Mouse (Mus musculus) stomach, postnatal 0 days (tissue): Measurements from ENCODE around the gene Zdhhc16. TPM values are rescaled to one million over a fixed set of nuclear protein-coding genes. Genes with fewer than 3 reads are reported as not detected.

Experiments used
- ATAC-seq: fragments of 200-750 bp; cut with Nextera tagmentation; 2 replicates; pipeline ENCODE4 v1.8.0; 2017; ENCODE audit not compliant: low FRiP score, low TSS enrichment
- DNase-seq: peaks from one replicate; pipeline ENCODE4 v3.0.0-alpha.2; 2016; ENCODE audit warnings: low spot score
- H3K27ac ChIP-seq: fragments of 300-500 bp; sonication (generic); replicated peaks from 2 replicates; pipeline ENCODE4 v1.5.1; 2014; ENCODE audit warnings: mild to moderate bottlenecking, control low read depth
- H3K27me3 ChIP-seq: fragments of 300-500 bp; sonication (generic); 2 replicates; pipeline ENCODE4 v1.6.1; 2014; ENCODE audit warnings: low read length; ENCODE audit not compliant: control insufficient read depth, insufficient read depth
- H3K36me3 ChIP-seq: fragments of 300-500 bp; sonication (generic); 2 replicates; pipeline ENCODE4 v1.6.1; 2014; ENCODE audit warnings: low read length, mixed read lengths; ENCODE audit not compliant: control insufficient read depth, insufficient read depth
- H3K4me1 ChIP-seq: fragments of 300-500 bp; sonication (generic); replicated peaks from 2 replicates; pipeline ENCODE4 v1.6.1; 2014; ENCODE audit warnings: antibody characterized with exemption; ENCODE audit not compliant: control insufficient read depth, insufficient read depth
- H3K4me2 ChIP-seq: fragments of 300-500 bp; sonication (generic); replicated peaks from 2 replicates; pipeline ENCODE4 v1.6.1; 2014; ENCODE audit warnings: low read depth, mild to moderate bottlenecking, control low read depth, moderate library complexity
- H3K4me3 ChIP-seq: fragments of 300-500 bp; sonication (generic); 2 replicates; pipeline ENCODE4 v1.5.1; 2014; ENCODE audit warnings: low read depth, low read length, control low read depth
- H3K9ac ChIP-seq: fragments of 300-500 bp; sonication (generic); 2 replicates; pipeline ENCODE4 v1.6.1; 2014; ENCODE audit warnings: mild to moderate bottlenecking, low read length, control low read depth, mixed read lengths
- H3K9me3 ChIP-seq: fragments of 300-500 bp; sonication (generic); 2 replicates; pipeline ENCODE4 v1.6.1; 2016; ENCODE audit warnings: low read length; ENCODE audit not compliant: control insufficient read depth
- CTCF ChIP-seq: IDR thresholded peaks from 2 replicates; pipeline ENCODE4 v1.5.1; 2016; ENCODE audit warnings: antibody characterized with exemption, low read depth, mild to moderate bottlenecking, moderate library complexity
- EP300 ChIP-seq: optimal IDR thresholded peaks from 2 replicates; pipeline ENCODE3; 2016; ENCODE audit warnings: antibody characterized with exemption
- WGBS: fragments of 180-500 bp; shearing (Covaris S2); extraction: QIAGEN DNeasy Blood & Tissue Kit; methylation state at CpG from one replicate; pipeline ENCODE4 v1.1.7; 2014; 5-methylcytosine and 5-hydroxymethylcytosine counted together
- polyA plus RNA-seq: library from polyadenylated mRNA; unstranded; fragments of >200 nt; fragmentation: Nextera tagmentation; extraction: Ambion mirVana; gene quantifications from 2 replicates; pipeline ENCODE4 v1.2.1, GENCODE M21; 2015

Zdhhc16 gene
- polyA plus RNA-seq, 1 experiment from 2014 or later: 37.4 TPM

DNA sequence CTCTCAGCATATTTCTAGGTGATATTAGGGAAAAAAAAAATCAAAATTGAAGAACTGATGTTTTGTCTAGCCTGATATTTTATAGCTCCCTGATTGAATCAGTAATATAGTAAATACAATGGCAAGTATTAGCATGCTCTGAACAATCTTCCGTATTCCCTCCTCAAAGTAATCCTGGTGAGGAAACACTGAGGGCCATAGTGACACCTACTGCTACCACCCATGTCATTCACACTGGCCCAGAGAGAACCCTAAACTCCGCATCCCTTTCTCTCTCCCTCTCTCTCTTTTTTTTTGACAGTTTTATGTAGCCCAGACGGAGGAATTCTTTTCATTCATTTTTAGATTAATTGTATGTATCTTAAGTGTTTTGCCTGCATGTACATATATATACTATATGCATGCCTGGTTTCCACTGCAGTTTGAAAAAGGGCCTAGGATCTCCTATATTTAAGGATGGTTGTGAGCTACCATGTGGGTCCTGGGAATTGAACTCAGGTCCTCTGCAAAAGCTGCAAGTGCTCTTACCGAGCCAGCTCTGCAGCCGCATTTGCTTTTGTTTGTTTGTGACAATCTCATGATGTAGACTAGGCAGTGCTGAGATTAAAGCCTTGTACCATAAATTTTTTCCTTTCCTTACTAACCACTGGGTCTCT is 12.7 kb upstream of the Zdhhc16 start:
- no peak overlapping the region for H3K4me2 ChIP-seq
- H3K4me3 ChIP-seq: no peak overlapping the region
- TF ChIP-seq CTCF: no peak
- TF ChIP-seq EP300: no peak
- no peaks in the 10 kb centered on the region for H3K9me3 ChIP-seq
- H3K9ac ChIP-seq: no peak overlapping the region
- no peaks in the 10 kb centered on the region for H3K27me3 ChIP-seq
- DNase-seq (no peak), ATAC-seq (no peak)
- H3K27ac ChIP-seq: no peak overlapping the region
- H3K4me1 ChIP-seq: no peaks in the 10 kb centered on the region
- H3K36me3 ChIP-seq: peaks cover 20% of the 10 kb centered on the region
- WGBS: 78% methylated on average over 5 of the region's 5 CpGs

DNA sequence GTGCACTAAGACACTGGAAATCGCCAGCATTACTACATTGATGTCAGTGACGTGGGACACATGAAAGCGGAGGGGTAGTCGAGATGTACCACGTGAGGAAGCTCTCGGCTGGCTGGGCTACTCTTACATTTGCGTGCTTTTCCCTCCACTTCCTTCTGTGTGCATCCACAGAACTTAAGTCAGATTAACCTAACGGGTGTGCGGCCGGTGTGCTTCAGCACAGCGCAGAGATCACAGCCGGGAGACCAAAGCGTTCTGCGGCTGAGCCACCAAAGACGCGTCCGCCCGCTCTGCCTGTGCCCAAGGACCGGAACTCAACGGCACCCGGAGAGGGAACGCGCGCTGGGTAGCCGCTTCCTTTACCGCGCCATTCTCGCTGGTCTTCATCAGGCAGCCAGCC is 594 bp upstream of the Zdhhc16 start:
- Histone ChIP-seq H3K36me3 (peaks cover 10% of the 10 kb centered on the region; the same call in 1 of the 2 replicates), H3K4me1 (no peaks in the 10 kb centered on the region; the same call in 1 of the 2 replicates), H3K4me2 (peak overlapping the region; percentile 90), H3K27me3 (no peaks in the 10 kb centered on the region), H3K9ac (peak overlapping the region; percentile 71), H3K9me3 (no peaks in the 10 kb centered on the region), H3K27ac (0 out of 2 replicates have a peak overlapping the region, but pooled peaks have one; percentile 24), H3K4me3 (peak overlapping the region; percentile 84)
- TF ChIP-seq EP300: no peak
- no peak for TF ChIP-seq CTCF
- peak; percentile 8; the same call in 1 of the 2 replicates for ATAC-seq
- 0% methylated on average over 28 of the region's 28 CpGs for WGBS
- DNase-seq: no peak

DNA sequence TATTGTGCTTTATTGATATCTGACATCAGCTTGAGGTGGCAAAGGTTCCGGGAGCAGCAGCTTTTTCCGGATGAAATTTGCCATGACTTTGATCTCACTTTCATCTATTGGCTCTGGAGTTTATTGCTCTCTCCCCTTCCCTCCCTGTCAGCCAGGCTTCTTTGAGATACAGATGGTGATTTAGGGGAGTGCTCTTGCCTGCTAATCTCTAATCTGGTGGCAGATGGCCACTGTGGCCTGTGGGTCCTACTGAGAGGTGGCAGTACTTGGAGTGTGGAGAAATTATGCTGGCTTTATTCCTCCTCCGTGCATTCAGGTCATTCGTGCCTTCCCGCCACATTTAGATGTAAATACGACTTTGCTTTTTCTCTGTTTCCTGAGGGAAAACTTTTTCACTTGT is 844 bp downstream of the Zdhhc16 start:
- Histone ChIP-seq H3K36me3 (peaks cover 11% of the 10 kb centered on the region; the same call in 1 of the 2 replicates), H3K4me1 (no peaks in the 10 kb centered on the region; the same call in 1 of the 2 replicates), H3K9me3 (no peaks in the 10 kb centered on the region), H3K9ac (peak overlapping the region; percentile 77), H3K4me3 (peak overlapping the region; percentile 84), H3K27me3 (no peaks in the 10 kb centered on the region), H3K4me2 (peak overlapping the region; percentile 69), H3K27ac (no peak overlapping the region)
- 26% methylated on average over 6 of the region's 6 CpGs for WGBS
- no peak for ATAC-seq
- TF ChIP-seq EP300 (no peak), CTCF (no peak)
- no peak for DNase-seq

DNA sequence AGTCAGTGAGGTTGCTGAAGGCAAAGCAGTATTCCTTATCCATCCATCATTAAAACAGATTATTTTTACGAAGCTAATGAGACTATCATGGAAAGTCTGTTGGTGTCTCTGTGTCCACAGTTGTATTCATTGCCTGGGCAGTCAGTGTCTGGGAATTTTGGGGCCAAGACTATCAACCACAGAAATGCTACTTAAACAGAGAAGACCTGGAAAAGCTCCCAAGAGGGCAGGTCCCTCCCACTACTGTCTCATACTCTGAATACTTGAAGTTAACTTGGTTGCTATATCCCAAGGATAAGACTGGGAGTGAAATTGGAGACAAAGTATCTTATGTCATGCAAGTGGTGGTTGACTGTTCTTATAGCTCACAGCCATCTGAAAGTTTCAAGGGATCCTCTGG is 2.6 kb downstream of the Zdhhc16 start:
- TF ChIP-seq EP300 (no peak), CTCF (no peak)
- Histone ChIP-seq H3K4me3 (no peak overlapping the region), H3K9me3 (no peaks in the 10 kb centered on the region), H3K27me3 (no peaks in the 10 kb centered on the region), H3K4me1 (no peaks in the 10 kb centered on the region; the same call in 1 of the 2 replicates), H3K27ac (no peak overlapping the region), H3K4me2 (no peak overlapping the region), H3K36me3 (peaks cover 11% of the 10 kb centered on the region), H3K9ac (no peak overlapping the region)
- DNase-seq (no peak), ATAC-seq (no peak)
- WGBS: 86% methylated on average over 1 of the region's 1 CpGs

DNA sequence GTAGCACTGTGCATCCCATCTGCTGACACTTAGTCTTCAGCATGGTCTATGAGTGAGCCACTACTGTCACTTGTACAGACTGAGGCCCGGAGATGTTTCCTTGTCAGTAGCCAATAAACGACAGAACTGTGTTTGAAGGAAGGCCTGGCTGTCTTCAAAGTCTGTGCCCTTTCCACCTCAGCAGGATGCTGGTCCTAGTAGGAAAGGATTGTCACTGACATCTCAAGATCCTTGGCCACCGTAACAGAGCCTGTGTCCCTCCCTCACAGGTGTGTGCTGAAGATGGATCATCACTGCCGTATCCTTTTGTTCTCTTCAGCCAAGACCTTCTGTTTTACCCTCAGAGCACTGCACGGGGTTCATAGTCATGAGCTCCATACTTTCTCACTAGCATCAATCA is 5.3 kb downstream of the Zdhhc16 start:
- Histone ChIP-seq H3K4me2 (no peak overlapping the region), H3K9me3 (no peaks in the 10 kb centered on the region), H3K4me1 (no peaks in the 10 kb centered on the region; the same call in 1 of the 2 replicates), H3K27me3 (no peaks in the 10 kb centered on the region), H3K9ac (no peak overlapping the region), H3K27ac (no peak overlapping the region), H3K4me3 (no peak overlapping the region), H3K36me3 (peaks cover 15% of the 10 kb centered on the region)
- TF ChIP-seq CTCF (no peak), EP300 (no peak)
- ATAC-seq (no peak), DNase-seq (no peak)
- WGBS: 91% methylated on average over 5 of the region's 5 CpGs

DNA sequence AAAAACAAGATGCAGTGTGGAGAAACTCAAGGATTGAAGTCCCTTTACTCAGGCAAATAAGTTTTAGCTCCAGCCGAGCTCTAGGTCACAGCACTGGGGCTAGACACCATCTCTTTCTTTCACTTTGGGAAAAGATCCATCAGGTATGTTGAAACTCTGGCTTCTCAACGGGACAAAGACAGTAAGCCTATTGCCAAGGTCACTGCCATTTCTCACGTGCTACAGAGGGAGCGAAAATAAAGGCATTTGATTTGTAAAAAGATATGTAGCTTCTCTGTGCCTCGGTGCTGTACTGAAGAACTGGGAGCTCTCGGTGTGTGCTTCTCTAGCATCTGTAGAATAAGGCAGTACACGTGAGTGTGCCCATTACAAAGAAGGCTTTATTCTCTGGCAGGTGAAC is 10.6 kb downstream of the Zdhhc16 start:
- Histone ChIP-seq H3K9me3 (no peaks in the 10 kb centered on the region), H3K4me1 (no peaks in the 10 kb centered on the region), H3K36me3 (peaks cover 39% of the 10 kb centered on the region), H3K4me3 (no peak overlapping the region), H3K9ac (no peak overlapping the region), H3K27ac (no peak overlapping the region), H3K27me3 (no peaks in the 10 kb centered on the region), H3K4me2 (no peak overlapping the region)
- ATAC-seq (no peak), DNase-seq (no peak)
- no peak for TF ChIP-seq EP300
- TF ChIP-seq CTCF: no peak
- WGBS: 89% methylated on average over 7 of the region's 7 CpGs
